Mouse (Mus musculus): Measurements from ENCODE around the gene Pdia3.
"Not testable (repeated sequence)": the region's sequence is repeated elsewhere in the genome, so short reads cannot be mapped to it uniquely, and the experiment has no call there.

The Pdia3 gene

DNA sequence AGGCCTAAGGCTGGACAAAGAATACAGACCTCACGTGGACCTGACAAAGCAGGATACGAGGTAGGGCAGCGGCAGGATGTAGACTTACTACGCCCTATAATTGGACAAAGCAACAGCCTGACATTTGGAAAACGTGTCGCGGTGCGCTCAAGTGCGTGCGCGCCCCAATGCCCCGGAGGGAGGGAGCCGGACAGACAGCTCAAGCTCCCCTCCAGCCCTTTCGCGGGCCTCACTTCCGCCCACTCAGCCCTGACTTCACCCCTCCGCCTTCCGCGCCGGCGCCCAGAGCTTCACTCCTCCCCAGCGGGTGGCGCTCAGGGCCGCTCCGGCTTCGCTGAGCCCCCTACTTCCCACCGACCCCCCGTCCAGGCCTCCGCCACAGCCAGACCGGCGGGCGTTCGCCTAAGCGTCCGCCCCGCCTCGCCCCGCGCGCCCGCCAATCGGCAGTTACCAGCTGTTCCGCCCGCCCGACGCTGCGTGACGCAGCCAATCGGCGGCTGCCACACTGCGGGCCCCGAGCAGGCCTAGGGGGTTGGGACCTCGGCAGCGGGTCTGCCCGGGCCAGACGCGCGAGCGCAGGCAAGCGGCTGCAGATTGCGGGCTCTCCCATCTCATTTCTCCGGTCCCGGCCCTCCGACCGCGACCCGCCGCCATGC is at the start of gene Pdia3, which contains the start of gene Catsper2:
TSS of gene Pdia3 (plus strand) at position 389 of the 656 bp plus-strand sequence.
TSS of gene Catsper2 (minus strand) at position 406 of the 656 bp plus-strand sequence.
- DNase-seq, result peak; percentile 95

DNA sequence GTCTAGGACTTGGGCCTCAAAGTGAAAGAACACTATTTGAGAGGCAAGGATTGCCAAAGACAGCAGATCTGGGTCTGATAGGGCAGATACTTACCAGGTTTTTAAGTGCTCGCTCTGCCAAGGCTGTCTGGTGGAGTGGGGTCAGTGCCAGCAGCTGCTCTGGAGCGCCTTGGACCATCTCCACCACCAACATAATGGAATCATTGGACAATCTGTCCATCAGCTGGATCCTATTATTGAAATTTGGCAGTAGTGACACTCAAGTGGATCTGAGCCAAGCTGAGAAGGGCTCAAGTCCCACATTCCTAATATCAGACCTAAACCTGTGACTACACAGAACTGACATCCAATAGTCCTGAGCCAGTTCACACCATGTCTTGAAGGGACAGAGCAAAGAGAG is 44.7 kb upstream of the Pdia3 start:
- peak; percentile 67 for DNase-seq

DNA sequence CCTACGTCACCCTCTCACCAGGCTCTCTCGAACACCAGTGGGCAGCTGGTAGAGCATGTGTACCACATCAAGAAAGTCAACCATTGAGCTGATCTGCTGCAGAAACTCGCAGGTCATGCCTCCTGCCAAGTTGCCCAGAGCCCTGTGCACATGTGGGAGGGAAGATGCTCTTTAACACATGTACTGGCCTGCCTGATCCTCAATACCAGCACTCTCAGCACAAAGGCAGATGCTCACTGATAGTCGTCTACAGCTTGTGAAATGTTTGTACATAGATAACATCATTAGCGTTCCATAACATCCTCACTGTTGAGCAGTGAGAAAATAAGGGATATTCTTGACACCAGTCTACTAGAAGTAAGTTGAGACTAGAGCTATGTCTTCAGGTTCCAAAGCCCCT is 42.7 kb upstream of the Pdia3 start:
- no peak for DNase-seq

DNA sequence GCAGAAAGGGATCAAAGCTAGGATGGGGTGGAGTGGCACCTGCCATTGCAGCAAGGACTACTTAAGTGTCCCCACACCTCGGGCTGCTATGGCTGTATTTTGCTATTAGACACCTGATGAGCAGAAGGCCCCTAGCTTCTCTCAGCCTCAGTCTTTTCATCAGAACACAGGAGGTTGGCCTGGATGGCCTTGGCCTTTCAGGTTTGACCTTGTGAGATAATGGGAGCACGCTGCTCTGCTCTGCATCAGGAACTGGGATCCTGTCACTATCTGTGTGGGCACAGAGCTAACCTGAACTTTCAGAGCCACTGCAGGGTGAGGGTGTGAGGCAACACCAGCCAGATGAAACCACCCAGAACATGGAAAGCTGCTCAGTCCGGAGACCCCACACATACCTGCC is 41.3 kb upstream of the Pdia3 start:
- DNase-seq, result no peak

DNA sequence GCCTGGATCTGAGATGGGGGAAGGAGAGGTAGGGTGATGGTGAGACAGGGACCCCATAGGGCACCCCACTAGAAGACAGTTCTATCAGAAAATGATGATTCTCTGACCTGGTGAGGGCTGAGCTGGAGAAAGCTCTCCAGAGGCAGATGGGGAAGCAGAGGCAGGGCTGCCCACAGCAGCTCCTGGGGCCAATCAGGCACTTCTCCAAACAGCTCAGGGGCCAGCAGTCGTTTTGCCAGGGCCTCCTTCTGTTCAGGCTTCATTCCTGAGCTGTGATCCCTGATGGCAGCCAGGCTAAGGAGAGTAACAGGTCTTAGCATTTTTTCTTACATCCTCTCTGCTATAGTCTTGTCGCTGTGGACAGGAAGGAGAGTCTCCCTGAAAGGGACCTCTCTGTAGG is 38.8 kb upstream of the Pdia3 start:
- no peak for DNase-seq

DNA sequence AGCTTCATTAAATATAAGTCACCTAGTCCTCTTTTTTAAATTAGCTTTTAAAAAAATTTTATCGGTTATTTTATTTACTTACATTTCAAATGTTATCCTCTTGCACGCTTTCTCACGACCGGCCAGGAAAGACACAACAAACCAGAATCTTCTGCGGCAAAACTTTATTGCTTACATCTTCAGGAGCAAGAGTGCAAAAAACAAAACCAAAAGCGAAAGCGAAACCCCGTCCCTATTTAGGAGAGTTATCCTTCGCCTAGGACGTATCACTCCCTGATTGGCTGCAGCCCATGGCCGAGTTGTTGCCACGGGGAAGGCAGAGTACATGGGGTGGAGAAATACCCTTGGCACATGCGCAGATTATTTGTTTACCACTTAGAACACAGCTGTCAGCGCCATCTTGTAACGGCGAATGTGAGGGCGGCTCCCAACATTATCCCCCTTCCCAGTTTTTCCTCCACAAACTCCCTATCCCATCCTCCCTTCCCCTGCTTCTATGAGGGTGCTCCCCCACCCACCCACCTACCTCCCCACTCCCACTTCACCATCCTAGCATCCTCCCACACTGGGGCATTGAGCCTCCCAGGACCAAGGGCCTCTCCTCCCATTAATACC is 26.5 kb upstream of the Pdia3 start, which contains the start of gene Strc:
TSS of gene Strc (minus strand) at position 208 of the 615 bp plus-strand sequence.
- DNase-seq, result not testable (repeated sequence)

DNA sequence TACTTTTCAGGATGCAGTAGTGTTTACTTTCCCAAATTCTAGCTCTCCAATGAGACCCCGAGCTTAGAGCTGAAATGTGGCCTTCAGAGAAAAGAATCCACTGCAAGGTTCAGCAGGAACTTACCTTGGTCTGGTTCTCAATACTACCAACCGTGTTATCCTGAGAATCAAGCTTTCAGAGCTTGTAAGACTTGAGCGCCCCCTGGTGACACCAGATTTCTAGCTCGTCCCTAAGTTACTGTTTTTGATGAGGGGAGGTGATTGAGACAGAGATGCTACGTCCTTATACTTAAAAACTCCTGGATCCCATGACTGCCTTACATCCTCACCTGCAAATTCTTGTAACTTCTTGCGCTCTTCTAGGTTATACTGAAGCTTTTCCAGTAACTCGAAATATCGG is 17.0 kb upstream of the Pdia3 start:
- DNase-seq, result peak; percentile 75

DNA sequence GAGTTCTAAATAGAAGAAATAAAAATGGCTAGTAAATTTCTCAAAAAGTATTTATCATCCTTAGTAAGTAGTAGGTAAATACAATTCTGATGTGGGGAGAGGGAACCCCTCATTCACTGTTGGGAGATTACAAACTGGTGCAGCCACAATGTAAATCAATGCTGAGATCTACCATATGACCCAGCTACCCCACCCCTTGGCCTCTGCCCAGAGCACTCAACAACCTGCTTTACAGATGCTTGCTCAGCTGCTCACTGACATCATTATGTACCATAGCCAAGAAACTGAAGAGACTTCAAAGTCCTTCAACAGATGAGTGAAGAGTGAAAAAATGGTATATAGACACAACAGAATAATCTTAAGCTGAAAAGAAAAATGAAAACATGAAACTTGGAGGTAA is 10.3 kb upstream of the Pdia3 start:
- DNase-seq, result no peak

DNA sequence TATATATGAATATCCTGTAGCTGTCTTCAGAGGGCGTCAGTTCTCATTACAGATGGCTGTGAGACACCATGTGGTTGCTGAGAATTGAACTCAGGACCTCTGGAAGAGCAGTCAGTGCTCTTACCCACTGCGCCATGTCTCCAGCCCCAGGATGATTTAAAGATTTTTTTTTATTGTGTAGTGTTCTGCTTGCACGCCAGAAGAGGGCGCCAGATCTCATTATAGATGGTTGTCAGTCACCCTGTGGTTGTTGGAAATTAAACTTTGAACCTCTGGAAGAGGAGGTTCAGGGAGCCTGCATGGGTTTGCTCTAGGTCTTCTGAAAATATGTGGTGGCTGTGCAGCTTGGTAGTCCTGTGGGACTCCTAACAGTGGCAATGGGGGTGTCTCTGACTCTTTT is 5.4 kb upstream of the Pdia3 start:
- DNase-seq, result no peak

DNA sequence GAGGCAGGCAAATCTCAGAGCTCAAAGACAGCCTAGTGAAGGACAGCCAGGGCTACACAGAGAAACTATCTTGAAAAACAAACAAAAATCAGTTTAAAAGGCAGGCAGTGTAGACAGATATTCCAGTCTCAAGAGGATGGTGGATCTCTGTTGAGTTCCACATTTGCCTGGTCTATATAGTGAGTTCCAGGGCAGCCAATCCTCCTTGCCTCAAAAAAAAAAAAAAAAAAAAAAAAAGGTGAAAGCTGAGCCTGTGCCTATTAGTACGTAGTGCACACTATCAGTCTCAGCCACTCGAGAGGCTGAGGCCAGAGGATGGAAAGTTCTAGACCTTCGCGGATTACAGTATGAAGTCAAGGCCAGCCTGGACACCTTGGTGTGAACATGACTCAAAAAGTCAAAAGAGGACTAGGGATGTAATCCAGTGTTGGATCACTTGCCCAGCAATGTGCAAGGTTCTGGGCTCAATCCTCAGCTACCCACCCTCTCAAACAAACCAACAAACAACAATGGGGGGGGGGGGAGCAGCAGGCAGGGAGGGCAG is 660 bp upstream of the Pdia3 start:
- no peak for DNase-seq

DNA sequence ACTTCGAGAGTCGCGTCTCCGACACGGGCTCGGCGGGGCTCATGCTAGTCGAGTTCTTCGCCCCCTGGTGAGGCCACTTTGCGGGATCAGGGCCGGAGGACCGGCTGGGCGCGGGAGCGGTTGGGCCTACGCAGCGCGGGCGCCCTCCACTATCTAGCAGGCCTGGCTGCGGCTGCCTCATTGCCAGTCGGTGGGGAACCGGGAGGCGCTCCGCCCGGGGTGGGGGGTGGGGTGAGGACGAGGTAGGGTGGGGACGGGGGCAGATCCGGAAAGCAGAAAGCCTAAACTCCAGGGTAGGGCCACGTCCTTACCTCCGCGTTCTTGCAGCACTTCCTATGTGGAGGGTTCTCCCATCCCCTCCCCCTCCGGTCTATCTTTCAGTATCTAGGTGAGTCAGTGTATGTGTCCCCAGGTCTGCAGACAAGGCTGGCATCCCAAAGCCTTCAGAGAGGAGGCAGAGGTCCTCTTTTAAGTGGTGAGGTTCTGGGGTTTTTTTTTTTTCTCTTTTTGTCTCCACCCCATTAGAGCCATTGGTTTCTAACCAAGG is 637 bp downstream of the Pdia3 start:
- peak; percentile 51 for DNase-seq

DNA sequence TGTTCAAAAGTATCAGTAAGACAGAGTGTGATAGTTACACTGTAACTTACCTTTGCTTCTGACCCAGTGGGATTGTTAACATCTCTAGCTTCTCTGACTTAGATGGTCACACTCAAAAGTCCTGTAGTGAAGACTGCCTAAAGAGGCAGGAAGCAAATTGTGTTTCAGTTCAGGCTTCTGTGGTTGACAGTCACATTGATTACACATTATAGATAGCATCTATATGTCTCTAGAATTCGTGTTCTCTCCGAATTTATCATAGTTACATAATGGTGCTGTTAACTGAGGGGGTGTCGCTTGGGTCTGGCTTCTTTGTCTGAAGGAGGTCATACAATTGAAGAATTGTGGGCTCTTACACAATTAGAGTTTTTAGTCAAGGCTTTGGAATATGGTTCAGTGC is 1.5 kb downstream of the Pdia3 start:
- DNase-seq, result no peak

DNA sequence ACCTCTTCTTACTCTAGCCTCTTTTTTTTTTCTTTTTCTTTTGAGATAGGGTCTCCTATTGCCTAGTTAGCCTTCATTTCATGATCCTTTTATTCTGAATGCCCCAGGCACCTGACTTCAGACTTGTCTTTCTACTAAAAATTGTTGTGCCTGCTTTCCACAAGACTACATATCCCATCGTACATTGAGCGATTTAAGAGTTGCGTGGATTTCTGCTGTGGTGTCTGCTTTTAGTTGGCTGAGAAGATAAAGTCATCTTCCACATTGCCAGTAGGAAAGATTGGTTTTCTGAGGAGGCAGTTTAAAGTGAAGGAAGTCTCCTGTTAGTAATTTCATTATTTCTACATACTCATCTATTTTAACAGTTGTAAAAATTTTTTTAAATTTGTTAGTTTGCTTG is 2.0 kb downstream of the Pdia3 start:
- no peak for DNase-seq

DNA sequence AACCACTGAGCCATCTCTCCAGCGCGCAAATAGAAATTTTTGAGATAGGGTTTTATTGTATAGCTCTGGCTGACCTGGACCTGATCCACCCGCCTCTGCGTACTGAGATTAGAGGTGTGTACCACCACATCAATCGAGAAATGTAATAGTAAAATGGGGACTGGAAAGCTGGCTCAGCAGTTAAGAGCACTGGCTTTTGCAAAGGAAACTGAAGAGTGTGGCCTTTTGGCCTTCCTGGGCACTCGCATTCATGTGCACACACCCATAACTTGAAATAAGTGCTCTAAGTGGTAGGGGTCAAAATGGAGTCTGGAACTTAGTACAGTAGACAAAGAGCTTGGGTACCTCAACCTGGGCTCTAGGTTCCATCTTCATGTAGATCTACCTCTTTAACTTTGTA is 2.8 kb downstream of the Pdia3 start:
- DNase-seq, result no peak

DNA sequence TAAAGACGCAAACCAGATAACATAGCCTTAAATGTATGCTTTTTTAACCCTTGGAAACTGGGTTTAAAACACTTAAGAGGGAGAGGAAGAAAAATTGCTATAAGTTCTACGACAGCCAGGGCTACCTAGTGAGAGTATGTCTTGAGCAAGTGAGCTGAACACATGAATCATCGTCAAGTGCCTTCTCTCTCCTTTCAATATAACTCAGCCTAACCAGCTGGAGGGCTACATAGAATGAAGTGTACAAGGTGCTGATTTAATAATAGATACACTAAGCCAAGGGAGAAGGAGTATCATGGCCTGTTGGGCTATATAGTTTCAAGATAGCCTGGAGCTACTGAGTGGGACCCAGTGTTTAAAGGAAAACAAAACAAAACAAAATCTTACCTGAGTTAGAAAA is 4.9 kb downstream of the Pdia3 start:
- DNase-seq, result no peak

DNA sequence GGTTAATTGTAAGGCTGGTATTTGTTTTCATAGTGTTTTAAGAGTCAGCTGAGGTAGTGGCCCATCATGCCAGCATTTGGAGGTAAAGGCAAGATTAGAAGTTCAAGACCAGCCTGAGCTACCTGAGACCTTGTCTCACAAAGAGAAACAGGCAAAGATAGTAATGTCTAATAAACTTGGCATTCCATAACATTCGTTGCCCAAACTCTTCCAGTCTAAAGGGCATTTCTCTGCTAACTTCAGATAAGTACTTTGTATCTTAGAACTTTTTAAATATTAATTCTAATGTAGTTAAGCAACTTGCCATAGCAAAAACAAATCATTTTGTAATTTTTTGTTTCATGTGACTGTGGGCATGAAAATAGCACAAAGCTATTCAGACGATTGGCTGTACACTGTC is 9.6 kb downstream of the Pdia3 start:
- no peak for DNase-seq

DNA sequence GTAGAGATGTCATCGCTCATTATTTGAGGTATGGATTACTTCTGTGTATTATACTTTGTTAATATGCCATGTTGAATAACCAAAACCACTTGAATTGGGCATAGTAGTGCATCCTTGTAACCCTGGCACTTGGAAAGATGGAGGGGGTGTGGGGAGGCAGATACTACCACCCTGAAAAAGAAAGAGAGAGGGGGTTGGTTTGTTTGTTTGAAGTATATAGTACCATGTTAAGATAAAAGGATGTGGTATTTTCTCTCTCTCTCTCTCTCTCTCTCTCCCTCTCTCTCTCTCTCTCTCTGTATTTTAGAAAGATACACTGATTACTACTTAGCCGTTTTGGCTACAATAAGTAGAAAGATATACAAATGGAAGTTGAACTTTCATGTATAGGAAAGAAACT is 12.3 kb downstream of the Pdia3 start:
- no peak for DNase-seq

DNA sequence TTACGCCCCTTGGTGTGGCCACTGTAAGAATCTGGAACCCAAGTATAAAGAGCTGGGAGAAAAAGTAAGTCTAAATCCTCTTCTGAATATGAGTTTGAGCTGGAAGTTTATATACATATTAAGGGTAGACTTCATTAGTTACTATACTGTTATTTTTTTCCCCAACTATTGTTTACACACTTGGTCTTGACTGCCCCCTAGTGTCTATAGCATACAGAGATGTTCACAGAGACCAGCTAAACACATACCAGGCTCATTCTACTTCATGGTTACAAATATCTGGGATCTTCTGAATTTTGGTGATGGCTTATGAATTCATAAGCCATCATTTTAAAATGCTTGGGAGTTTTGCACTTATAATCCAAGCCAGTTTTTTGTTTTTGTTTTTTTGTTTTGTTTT is 21.3 kb downstream of the Pdia3 start:
- no peak for DNase-seq

DNA sequence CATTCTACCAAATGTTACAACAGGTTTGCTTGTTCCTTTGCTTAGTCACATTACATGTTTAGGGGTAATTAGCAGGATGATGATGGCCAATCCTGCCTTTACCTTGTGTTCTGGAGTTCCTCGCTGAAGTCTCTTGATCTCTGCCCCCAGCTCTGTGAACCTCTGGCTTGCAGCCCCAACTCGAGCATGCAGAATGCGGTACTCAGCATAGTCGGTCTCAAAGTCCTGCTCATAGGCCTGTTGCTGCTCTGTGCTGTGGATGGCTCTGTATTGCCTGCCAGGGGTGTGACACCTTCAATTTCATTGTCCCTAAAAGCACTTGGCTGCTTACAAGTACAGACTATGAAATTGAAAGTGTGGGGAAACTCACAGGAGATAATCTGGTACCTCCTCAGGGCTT is 26.2 kb downstream of the Pdia3 start:
- no peak for DNase-seq

DNA sequence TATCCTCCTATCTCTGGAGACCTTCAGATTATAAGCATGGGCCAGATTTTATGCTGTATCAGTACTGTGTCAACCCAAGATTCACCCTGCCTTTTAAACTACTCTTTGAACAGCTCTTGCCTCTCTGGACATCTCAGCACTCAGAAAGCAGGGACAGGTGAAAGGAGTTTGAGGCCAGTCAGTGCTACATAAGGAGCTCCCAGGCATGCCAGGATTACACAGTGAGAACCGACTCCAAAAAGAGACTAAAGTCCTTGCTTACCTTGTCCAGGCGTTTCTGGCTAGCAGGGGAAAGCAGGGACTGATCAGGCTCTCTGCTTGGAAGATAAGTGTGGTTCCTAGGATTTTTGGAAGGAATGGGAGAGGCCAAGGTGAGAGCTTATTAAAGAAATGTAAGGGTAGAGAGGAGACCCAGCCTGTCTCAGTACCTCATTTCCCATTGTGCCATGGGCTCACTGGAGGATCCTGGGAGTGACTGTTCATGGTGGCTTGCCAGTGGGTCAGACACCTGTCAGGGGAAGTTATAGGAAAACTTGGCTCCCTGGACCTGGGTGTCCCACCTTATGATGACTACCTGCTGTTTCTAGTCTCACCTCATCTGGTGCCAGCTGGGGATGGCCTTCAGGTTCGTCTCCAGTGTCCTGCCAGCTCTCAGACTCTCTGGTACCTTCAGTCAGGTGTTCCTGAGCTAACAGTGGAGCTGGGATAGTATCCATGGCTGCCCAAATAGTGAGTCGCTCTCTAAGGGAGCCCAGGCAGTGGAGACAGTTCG is 27.4 kb downstream of the Pdia3 start:
- no peak for DNase-seq

DNA sequence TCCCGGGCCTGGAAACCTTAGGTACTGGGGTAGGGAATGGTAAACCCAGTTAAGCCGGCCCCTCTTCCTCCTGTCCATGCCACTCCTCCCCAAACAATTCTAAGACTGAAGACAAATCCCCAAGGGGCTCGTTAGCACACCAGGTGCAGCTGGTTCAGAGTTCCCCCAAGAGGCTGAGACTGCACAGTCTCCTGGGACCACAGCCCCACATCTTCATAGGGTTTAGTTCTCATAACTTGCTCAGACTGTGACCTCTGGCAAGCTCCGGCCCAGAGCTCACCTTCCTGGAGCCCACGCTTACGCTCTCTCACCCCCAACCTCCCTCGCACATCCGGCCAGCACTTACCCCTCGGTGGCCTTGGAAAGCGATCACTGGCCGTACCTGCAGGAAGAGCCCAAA is 28.2 kb downstream of the Pdia3 start:
- DNase-seq, result no peak

DNA sequence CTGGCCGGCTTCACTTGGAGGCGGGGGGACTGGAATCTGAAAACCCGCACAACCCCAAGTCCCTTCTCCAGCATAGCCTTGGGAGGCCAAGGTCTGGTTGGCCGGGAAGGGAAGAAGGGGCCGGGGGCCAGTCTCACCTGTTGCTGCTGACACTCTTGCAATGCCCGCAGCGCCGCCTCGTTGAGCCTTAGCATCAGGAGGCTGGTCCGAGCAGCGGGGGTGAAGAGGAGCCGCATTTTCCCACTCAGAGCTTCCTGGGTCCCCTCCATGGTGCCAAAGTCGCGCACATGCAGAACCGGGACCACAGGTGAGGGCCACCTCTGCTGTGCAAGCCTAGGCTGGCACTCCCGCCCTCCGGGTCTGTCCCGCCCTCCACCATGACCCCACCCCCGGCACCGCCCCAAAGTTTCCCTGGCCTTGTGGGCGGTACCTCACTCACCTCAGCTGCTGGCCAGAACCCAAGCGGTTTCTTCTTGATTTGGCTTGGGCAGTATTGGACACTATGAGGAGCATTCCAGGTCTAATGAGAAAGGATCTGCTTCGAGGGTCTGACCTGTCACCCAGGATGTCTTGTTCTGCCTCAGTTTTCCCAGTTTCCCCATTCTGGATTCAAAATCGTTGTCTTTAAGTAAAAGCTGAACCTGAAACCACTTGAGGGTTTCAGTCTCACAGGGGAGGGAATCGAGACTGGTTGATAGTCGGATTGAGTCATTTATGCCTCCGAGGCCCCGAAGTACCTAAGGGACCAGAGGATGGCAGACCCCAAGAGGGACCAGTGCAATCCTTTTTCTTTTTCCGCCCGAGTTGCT is 28.9 kb downstream of the Pdia3 start:
- DNase-seq, result peak; percentile 62

DNA sequence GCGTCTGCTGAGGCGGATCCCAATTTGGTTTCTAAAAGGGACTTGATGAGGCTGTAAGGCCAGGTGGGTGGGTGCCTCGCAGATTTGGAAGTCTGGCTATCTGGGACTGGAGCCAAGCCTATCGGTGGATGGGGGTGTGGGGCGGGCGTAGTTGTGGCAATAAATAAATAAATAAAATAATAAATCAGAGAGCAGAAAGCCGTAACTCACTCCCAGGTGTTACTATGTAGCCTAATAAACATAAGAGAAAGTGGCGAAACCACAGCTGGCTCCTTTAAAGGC is 29.4 kb downstream of the Pdia3 start:
- peak; percentile 30 for DNase-seq

Measured in cerebellum, adult 9-11 months (tissue).